Mouse (Mus musculus): ENCODE data around the gene Kpna6.

Gene Kpna6

DNA sequence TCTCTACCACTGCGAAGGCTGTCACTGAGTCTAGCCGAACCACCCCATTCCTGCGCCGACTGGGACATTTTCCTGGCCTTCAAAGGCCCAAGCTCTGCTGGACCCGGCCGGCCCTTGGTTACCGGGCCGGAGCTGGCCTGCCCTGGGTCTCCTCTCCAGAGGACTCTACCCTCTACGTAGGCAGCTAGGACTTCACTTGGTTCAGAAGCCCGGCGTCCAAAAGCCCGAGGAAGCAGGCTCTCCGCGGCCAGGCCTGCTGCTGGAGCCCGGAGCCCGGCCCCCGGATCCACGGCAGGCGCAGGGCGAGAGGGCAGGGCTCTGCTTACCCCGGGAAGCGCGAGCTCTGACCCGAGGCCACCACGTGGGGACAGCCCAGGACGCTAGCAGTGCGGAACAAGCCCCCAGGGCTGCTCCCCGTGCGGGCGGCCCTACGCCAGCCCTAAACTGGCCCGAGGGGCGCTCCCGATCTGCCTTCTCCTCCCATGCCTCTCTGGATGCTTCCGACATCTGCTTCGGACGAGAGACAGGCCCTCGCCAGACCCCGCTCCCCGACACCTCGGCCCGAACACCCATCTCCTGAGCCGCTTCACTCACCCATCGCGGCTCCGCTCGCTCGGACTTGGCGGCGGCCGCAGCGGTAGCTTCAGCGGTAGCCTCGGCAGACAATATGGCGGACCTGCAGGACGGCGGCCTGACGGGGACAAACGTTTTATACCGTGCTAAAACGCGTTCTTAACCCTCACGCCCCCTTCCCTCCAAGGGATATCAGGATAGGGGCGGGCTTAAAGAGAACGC is at the start of gene Kpna6:
Kpna6 (minus strand) TSS at position 685 of the 795 bp plus-strand sequence.
- in situ Hi-C loops (cut with MboI, MseI), result loop anchor here (10.0 kb wide), 1 partner anchor 937 kb away; no protein-coding TSS in a partner anchor

DNA sequence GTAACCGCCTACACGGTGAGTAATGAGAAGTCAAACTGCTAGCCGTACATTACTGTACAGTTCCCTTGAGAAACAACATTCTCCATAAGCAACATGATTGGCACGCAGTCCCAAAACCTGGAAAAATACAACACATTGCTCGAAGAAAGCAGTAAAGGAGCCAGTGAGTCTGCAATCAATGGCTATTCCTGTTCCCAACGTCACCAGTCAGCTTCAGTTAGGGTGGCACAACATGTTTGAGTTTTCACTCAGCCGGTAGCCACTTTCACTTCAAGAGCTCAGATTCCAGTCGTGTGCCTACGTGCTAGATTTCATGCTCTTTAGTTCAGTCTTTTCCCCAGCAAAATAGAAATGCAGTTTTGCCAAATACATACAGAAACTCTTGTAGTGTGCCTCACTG is 43.7 kb upstream of the Kpna6 start:
- in situ Hi-C loops (cut with MboI, MseI), result no loop called here

GRCm38 (mm10) chr4:129709486-129710129 is 37.0 kb upstream of the Kpna6 start:
- in situ Hi-C loops (cut with MboI, MseI), result loop anchor here (10.0 kb wide), 1 partner anchor 215 kb away; the partner anchor contains the start of gene Spocd1

DNA sequence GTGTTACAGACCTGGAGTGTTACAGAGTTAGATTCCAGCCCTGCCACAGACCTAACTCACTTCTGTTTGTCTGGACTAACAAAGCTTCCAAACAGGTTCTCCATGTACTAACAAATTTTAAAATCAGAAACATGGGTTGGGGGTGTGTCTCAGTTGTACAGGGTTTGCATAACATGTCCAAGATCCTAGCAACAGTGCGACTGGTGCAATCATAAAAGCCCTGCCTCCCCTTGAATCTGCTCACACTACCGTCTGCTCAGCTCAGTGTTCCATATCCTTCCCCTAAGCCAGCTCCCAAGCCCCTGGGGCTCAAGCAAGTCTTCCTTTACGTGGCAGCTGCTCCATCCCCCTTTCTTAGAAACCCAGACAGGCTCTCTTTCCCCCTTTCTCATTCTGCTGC is 34.2 kb upstream of the Kpna6 start:
- in situ Hi-C loops (cut with MboI, MseI), result loop anchor here (10.0 kb wide), 1 partner anchor 218 kb away; the partner anchor contains the start of gene Spocd1

DNA sequence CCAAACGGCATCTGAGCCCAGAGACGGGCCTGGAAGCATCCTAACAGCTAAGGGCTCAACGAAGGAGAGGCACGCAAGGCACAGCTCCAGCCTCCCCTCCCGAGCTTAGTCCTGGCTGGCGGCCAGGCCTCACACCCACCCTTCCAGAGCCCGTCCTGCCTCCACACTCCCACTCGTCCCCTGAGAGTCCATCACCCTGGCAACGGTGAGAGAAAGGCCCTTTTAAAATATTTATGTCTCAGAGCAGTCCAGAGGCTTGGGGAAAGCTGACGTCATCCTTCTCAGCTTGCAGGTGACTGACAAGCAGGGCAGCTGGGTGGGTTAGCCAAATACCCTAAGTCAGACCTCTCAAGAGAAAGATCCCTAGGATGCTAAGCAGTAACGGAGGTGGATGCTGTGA is 29.9 kb upstream of the Kpna6 start:
- in situ Hi-C loops (cut with MboI, MseI), result loop anchor here (10.0 kb wide), 1 partner anchor 222 kb away; the partner anchor contains the start of gene Spocd1

DNA sequence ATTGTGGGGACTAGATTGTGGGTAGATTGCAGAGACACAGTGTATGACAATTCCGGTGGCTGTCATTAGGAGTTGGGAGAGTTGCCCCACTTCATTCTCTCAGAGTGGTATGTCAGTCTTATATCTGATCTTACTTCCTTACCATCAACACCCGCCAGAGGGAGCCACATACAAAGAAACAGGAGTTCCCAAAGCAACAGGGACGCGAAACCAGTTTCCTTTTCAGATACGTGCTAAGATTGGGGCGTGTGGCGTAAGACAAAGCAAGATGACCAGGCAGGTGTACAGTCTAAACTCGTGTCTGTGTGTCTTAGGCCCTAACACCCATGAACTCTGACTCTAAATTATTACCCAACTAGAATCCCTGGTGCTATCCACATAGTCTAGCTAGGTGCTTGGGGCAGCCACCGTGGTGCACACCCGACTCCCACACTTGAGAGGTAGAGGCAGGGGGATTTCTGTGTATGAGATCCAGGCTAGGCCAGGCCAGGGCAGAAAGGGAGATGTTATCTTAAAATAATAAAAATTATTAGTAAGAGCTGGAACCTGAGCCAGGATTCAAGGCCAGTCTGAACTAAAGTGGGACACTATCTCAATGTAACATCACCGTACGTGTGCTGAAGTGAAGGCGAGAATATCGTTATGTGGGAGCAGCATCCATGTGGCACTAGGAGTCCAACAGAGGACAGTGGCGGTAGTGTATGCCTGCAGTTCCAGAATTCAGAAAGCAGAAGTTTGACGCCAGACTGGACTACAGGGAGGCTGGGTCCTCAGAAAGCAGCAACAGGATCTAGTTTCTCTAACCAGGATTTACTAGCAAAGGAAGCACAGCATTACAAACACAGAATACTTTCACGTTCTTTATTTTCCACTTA is 29.2 kb upstream of the Kpna6 start:
- in situ Hi-C loops (cut with MboI, MseI), result loop anchor here (10.0 kb wide), 1 partner anchor 223 kb away; the partner anchor contains the start of gene Spocd1

DNA sequence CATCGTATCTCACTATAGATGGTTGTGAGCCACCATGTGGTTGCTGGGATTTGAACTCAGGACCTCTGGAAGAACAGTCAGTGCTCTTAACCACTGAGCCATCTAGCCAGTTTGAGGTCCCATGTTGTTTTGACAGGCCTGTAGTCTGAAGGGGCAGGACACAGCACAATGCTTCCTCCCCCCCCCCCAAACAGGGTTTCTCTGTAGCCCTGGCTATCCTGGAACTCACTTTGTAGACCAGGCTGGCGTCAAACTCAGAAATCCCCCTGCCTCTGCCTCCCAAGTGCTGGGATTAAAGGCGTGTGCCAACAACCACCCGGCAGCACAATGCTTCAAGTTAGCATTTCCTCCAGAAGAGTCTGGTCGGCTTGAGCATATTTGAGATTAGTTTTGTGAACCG is 28.1 kb upstream of the Kpna6 start:
- in situ Hi-C loops (cut with MboI, MseI), result loop anchor here (10.0 kb wide), 1 partner anchor 224 kb away; the partner anchor contains the start of gene Spocd1

DNA sequence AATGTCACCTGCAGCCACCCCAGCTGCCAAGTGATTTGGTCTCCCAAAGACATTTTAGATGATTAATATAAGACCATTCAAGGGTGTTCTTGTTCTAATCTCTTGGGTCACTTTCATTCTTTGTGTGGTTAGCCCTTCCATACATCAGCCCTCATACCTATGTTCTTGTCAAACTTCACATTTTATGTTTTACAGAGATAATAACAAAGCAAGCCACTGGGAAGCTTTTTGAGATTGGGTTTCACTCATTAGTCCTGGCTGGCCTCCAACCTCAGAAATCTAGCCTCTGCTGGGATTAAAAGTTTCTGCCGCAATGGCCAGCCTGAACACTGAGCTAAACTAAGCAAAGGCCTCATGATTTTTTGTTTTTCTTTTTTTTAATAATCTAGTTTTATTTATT is 27.6 kb upstream of the Kpna6 start:
- in situ Hi-C loops (cut with MboI, MseI), result loop anchor here (10.0 kb wide), 1 partner anchor 225 kb away; the partner anchor contains the start of gene Spocd1

- in situ Hi-C loops (cut with MboI, MseI), result loop anchor here (5.0 kb wide), 1 partner anchor 75 kb away; no protein-coding TSS in a partner anchor
Measured at GRCm38 (mm10) chr4:129697191-129697590, 24.6 kb upstream of the Kpna6 start.

DNA sequence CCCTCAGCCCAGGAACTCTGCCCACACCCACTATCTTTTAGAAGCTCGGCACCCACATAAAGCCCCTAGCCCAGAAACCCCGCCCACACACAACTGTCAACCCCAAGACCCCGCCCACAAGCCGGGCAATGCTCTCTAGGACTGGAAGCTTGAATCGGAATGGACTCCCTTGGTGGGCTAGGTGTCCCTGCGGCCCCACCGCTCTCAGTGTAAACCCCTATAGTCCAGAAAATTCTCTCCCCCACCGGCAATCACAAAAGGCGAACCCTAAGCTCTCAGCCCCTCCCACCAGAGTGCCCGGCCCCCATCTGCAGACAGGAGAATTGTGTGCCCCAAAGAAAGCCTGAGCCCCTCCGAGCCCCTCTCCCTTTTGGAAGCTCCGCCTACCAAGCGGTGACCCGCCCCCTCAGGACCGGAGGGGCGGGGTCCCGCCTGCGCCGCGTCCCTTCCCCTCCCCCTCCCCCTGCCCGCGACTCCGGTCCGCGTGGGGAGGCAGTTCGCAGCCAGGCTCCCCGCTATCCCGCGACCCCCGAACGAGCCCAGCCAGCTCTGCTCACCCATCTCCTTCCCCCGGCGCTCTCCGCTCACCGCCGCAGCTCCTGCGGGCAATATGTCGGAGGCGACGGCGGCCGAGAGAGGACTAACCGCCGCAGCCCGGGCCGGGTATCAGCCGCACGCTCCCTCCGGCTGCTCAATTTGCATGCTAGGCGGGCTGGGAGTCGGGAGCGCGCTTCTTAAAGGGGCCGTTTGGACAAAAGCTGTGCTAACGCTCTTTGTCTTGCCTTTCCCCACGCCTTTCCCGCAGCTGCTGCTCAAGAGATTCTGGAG is 23.8 kb upstream of the Kpna6 start, which contains the start of gene Tmem39b:
Tmem39b (minus strand) TSS at position 681 of the 828 bp plus-strand sequence.
- in situ Hi-C loops (cut with MboI, MseI), result loop anchor here (5.0 kb wide), 1 partner anchor 76 kb away; no protein-coding TSS in a partner anchor

DNA sequence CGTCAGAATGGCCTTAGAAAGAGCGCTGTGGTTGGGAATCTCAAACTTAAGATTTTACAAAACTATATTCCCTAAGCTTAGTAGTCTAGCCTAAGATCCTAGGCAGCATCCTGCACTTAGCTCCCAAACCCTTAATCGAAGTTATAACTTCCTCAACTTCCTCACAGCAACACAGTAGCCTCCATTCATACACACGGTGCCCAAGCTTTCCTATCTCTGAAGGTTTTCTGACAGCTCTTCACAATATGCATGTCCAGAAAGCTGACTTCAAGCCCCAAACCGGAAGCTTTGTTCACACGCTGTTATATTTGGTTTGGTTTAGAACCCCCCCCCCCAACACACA is 23.2 kb upstream of the Kpna6 start:
- in situ Hi-C loops (cut with MboI, MseI), result loop anchor here (5.0 kb wide), 1 partner anchor 77 kb away; no protein-coding TSS in a partner anchor

GRCm38 (mm10) chr4:129684531-129684930 is 12.0 kb upstream of the Kpna6 start:
- in situ Hi-C loops (cut with MboI, MseI), result no loop called here

GRCm38 (mm10) chr4:129683901-129684493 is 11.4 kb upstream of the Kpna6 start:
- in situ Hi-C loops (cut with MboI, MseI), result no loop called here

DNA sequence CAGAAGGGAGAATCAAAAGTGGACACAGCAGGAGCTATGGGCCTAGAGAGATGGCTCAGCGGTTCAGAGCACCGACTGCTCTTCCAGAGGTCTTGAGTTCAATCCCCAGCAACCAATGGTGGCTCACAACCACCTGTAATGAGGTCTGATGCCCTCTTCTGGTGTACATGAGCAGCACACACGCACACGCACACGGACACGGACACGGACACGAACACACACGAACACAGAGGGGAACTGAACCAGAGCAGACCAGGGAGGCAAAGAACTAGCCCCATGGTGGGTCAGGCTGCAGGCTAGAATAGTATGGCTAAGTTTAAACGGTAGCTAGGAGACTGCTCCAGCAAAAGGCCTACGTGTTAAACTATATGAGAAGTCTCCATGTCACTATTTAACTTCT is 9.3 kb upstream of the Kpna6 start:
- in situ Hi-C loops (cut with MboI, MseI), result no loop called here

DNA sequence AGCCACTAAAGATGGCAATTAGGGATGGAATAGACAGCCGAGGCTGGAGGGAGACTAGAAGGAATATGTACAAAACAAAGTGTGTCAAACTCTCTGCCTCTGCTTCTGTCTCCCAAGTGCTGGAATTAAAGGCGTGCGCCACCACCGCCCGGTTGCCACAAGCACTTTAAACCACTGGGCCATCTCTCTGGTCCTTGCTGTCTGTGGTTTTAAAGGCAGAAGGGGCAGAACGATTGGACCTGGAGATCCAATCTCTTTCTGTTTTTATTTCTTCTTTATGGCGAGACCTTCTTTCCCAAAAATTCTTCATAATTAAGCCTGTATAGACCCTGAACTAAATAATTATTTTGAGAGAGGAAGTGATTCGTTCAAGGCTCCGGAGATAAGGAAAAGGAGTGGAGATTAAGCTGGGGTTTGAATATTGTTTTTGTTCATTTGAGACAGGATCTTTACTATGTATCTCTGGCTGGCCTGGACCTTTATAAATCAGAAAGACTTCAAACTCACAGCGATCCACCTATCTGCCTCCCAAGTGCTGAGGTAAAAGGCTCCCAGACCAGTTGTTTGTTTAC is 397 bp upstream of the Kpna6 start:
- in situ Hi-C loops (cut with MboI, MseI), result loop anchor here (10.0 kb wide), 1 partner anchor 938 kb away; no protein-coding TSS in a partner anchor

DNA sequence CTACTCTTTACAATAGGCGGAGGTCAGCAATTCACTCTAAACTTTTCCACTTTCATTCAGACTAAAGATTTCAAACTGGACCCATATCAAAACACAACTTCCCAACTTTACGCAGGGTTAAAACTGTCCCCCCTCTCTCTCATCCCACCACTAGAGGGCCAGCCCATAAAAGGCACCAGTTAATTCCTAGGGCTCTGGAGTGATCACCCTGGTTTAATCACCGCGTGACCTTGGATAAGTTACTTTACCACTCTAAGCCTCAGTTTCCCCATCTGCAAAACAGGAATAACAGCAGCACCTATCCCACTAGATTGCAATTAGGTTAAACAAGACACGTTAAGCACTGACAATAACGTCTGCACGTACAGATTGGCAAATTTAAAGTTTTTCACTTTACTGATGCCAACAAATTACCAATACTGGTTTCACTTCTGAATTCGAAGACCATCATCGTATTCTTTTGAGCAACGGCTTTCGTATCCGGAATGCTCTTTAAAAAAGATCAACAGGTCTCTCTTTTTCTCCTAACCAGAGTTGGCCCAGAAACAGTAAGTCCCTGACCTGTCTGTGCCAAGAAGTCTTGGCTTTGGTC is 980 bp downstream of the Kpna6 start:
- in situ Hi-C loops (cut with MboI, MseI), result loop anchor here (10.0 kb wide), 1 partner anchor 937 kb away; no protein-coding TSS in a partner anchor

GRCm38 (mm10) chr4:129662255-129662813 is 10.2 kb downstream of the Kpna6 start:
- in situ Hi-C loops (cut with MboI, MseI), result no loop called here

GRCm38 (mm10) chr4:129661584-129661983 is 11.0 kb downstream of the Kpna6 start:
- in situ Hi-C loops (cut with MboI, MseI), result no loop called here

GRCm38 (mm10) chr4:129654770-129655169 is 17.8 kb downstream of the Kpna6 start:
- in situ Hi-C loops (cut with MboI, MseI), result no loop called here

Data from regulatory T cell (primary cell).